Mouse (Mus musculus): ENCODE measurements around the gene Samhd1. TPM values are rescaled to one million over a fixed set of nuclear protein-coding genes. Genes with fewer than 3 reads are reported as not detected.

The Samhd1 gene
- polyA plus RNA-seq, 1 experiment from 2014 or later = 14.9 TPM

- H3K9me3 ChIP-seq (ENCODE audit: control insufficient read depth, low read length) = no peaks in the 10 kb centered on the region
- H3K36me3 ChIP-seq (ENCODE audit: control insufficient read depth, insufficient read depth, low read length) = no peaks in the 10 kb centered on the region
- no peak overlapping the region for H3K9ac ChIP-seq (replicated peaks; ENCODE audit: low read depth, low read length)
- H3K27me3 ChIP-seq (ENCODE audit: control insufficient read depth, insufficient read depth, low read length) = no peaks in the 10 kb centered on the region
- 74% methylated on average over 3 of the region's 3 CpGs for WGBS
- no peak for ATAC-seq (ENCODE audit: low read depth)
- no peak overlapping the region for H3K27ac ChIP-seq (ENCODE audit: low read depth, low read length)
- no peak overlapping the region for H3K4me2 ChIP-seq (ENCODE audit: low read depth, low read length)
- no peaks in the 10 kb centered on the region for H3K4me1 ChIP-seq (ENCODE audit: control insufficient read depth, insufficient read depth, low read length)
- no peak overlapping the region for H3K4me3 ChIP-seq (ENCODE audit: low read depth, low read length)
Measured at GRCm38 (mm10) chr2:157119075-157119474, 16.0 kb downstream of the Samhd1 start.

- Histone ChIP-seq H3K4me2 (ENCODE audit: low read depth, low read length) (no peak overlapping the region), H3K27me3 (ENCODE audit: control insufficient read depth, insufficient read depth, low read length) (no peaks in the 10 kb centered on the region), H3K4me1 (ENCODE audit: control insufficient read depth, insufficient read depth, low read length) (no peaks in the 10 kb centered on the region), H3K36me3 (ENCODE audit: control insufficient read depth, insufficient read depth, low read length) (no peaks in the 10 kb centered on the region), H3K9me3 (ENCODE audit: control insufficient read depth, low read length) (no peaks in the 10 kb centered on the region), H3K9ac (replicated peaks; ENCODE audit: low read depth, low read length) (no peak overlapping the region), H3K27ac (ENCODE audit: low read depth, low read length) (no peak overlapping the region), H3K4me3 (ENCODE audit: low read depth, low read length) (no peak overlapping the region)
- WGBS = 90% methylated on average over 4 of the region's 4 CpGs
- ATAC-seq (ENCODE audit: low read depth) = no peak
Measured at GRCm38 (mm10) chr2:157118556-157118955, 16.5 kb downstream of the Samhd1 start.

GRCm38 (mm10) chr2:157116964-157117363, 18.1 kb downstream of the Samhd1 start:
- Histone ChIP-seq H3K27me3 (ENCODE audit: control insufficient read depth, insufficient read depth, low read length) (no peaks in the 10 kb centered on the region), H3K9ac (replicated peaks; ENCODE audit: low read depth, low read length) (no peak overlapping the region), H3K9me3 (ENCODE audit: control insufficient read depth, low read length) (no peaks in the 10 kb centered on the region), H3K36me3 (ENCODE audit: control insufficient read depth, insufficient read depth, low read length) (no peaks in the 10 kb centered on the region), H3K4me1 (ENCODE audit: control insufficient read depth, insufficient read depth, low read length) (no peaks in the 10 kb centered on the region), H3K27ac (ENCODE audit: low read depth, low read length) (no peak overlapping the region), H3K4me3 (ENCODE audit: low read depth, low read length) (no peak overlapping the region), H3K4me2 (ENCODE audit: low read depth, low read length) (no peak overlapping the region)
- WGBS = 20% methylated on average over 3 of the region's 3 CpGs
- no peak for ATAC-seq (ENCODE audit: low read depth)

- 86% methylated on average over 4 of the region's 4 CpGs for WGBS
- Histone ChIP-seq H3K27ac (ENCODE audit: low read depth, low read length) (no peak overlapping the region), H3K36me3 (ENCODE audit: control insufficient read depth, insufficient read depth, low read length) (no peaks in the 10 kb centered on the region), H3K4me3 (ENCODE audit: low read depth, low read length) (no peak overlapping the region), H3K4me1 (ENCODE audit: control insufficient read depth, insufficient read depth, low read length) (no peaks in the 10 kb centered on the region), H3K9me3 (ENCODE audit: control insufficient read depth, low read length) (no peaks in the 10 kb centered on the region), H3K9ac (replicated peaks; ENCODE audit: low read depth, low read length) (no peak overlapping the region), H3K4me2 (ENCODE audit: low read depth, low read length) (no peak overlapping the region), H3K27me3 (ENCODE audit: control insufficient read depth, insufficient read depth, low read length) (no peaks in the 10 kb centered on the region)
- no peak for ATAC-seq (ENCODE audit: low read depth)
Measured at GRCm38 (mm10) chr2:157108236-157108635, 26.8 kb downstream of the Samhd1 start.

GRCm38 (mm10) chr2:157104454-157104853, 30.6 kb downstream of the Samhd1 start:
- no peak overlapping the region for H3K9ac ChIP-seq (replicated peaks; ENCODE audit: low read depth, low read length)
- no peak overlapping the region for H3K4me2 ChIP-seq (ENCODE audit: low read depth, low read length)
- peaks cover 5% of the 10 kb centered on the region; the same call in 1 of the 2 replicates for H3K36me3 ChIP-seq (ENCODE audit: control insufficient read depth, insufficient read depth, low read length)
- H3K27ac ChIP-seq (ENCODE audit: low read depth, low read length) = no peak overlapping the region
- H3K4me1 ChIP-seq (ENCODE audit: control insufficient read depth, insufficient read depth, low read length) = no peaks in the 10 kb centered on the region
- no peaks in the 10 kb centered on the region for H3K27me3 ChIP-seq (ENCODE audit: control insufficient read depth, insufficient read depth, low read length)
- ATAC-seq (ENCODE audit: low read depth) = no peak
- 77% methylated on average over 8 of the region's 8 CpGs for WGBS
- no peaks in the 10 kb centered on the region for H3K9me3 ChIP-seq (ENCODE audit: control insufficient read depth, low read length)
- no peak overlapping the region for H3K4me3 ChIP-seq (ENCODE audit: low read depth, low read length)

- Histone ChIP-seq H3K4me1 (ENCODE audit: control insufficient read depth, insufficient read depth, low read length) (no peaks in the 10 kb centered on the region), H3K4me3 (ENCODE audit: low read depth, low read length) (no peak overlapping the region), H3K9me3 (ENCODE audit: control insufficient read depth, low read length) (no peaks in the 10 kb centered on the region), H3K27ac (ENCODE audit: low read depth, low read length) (no peak overlapping the region), H3K36me3 (ENCODE audit: control insufficient read depth, insufficient read depth, low read length) (peaks cover 5% of the 10 kb centered on the region; the same call in 1 of the 2 replicates), H3K9ac (replicated peaks; ENCODE audit: low read depth, low read length) (no peak overlapping the region), H3K4me2 (ENCODE audit: low read depth, low read length) (no peak overlapping the region), H3K27me3 (ENCODE audit: control insufficient read depth, insufficient read depth, low read length) (no peaks in the 10 kb centered on the region)
- no peak for ATAC-seq (ENCODE audit: low read depth)
- 45% methylated on average over 2 of the region's 2 CpGs for WGBS
Measured at GRCm38 (mm10) chr2:157102256-157102655, 32.8 kb downstream of the Samhd1 start.

- no peak for ATAC-seq (ENCODE audit: low read depth)
- Histone ChIP-seq H3K36me3 (ENCODE audit: control insufficient read depth, insufficient read depth, low read length) (peaks cover 5% of the 10 kb centered on the region; the same call in 1 of the 2 replicates), H3K27ac (ENCODE audit: low read depth, low read length) (no peak overlapping the region), H3K9me3 (ENCODE audit: control insufficient read depth, low read length) (no peaks in the 10 kb centered on the region), H3K4me3 (ENCODE audit: low read depth, low read length) (no peak overlapping the region), H3K27me3 (ENCODE audit: control insufficient read depth, insufficient read depth, low read length) (no peaks in the 10 kb centered on the region), H3K4me2 (ENCODE audit: low read depth, low read length) (no peak overlapping the region), H3K4me1 (ENCODE audit: control insufficient read depth, insufficient read depth, low read length) (no peaks in the 10 kb centered on the region), H3K9ac (replicated peaks; ENCODE audit: low read depth, low read length) (no peak overlapping the region)
- WGBS = 96% methylated on average over 9 of the region's 9 CpGs
Measured at GRCm38 (mm10) chr2:157101650-157102049, 33.4 kb downstream of the Samhd1 start.

- ATAC-seq (ENCODE audit: low read depth) = no peak
- H3K27ac ChIP-seq (ENCODE audit: low read depth, low read length) = no peak overlapping the region
- no peak overlapping the region for H3K4me3 ChIP-seq (ENCODE audit: low read depth, low read length)
- 84% methylated on average over 12 of the region's 12 CpGs for WGBS
- H3K36me3 ChIP-seq (ENCODE audit: control insufficient read depth, insufficient read depth, low read length) = peaks cover 5% of the 10 kb centered on the region; the same call in 1 of the 2 replicates
- no peak overlapping the region for H3K4me2 ChIP-seq (ENCODE audit: low read depth, low read length)
- H3K9me3 ChIP-seq (ENCODE audit: control insufficient read depth, low read length) = no peaks in the 10 kb centered on the region
- no peak overlapping the region for H3K9ac ChIP-seq (replicated peaks; ENCODE audit: low read depth, low read length)
- no peaks in the 10 kb centered on the region for H3K4me1 ChIP-seq (ENCODE audit: control insufficient read depth, insufficient read depth, low read length)
- no peaks in the 10 kb centered on the region for H3K27me3 ChIP-seq (ENCODE audit: control insufficient read depth, insufficient read depth, low read length)
Measured at GRCm38 (mm10) chr2:157100319-157100605, 34.8 kb downstream of the Samhd1 start.

GRCm38 (mm10) chr2:157099532-157100318, 35.3 kb downstream of the Samhd1 start:
- H3K27me3 ChIP-seq (ENCODE audit: control insufficient read depth, insufficient read depth, low read length) = no peaks in the 10 kb centered on the region
- WGBS = 86% methylated on average over 12 of the region's 12 CpGs
- H3K27ac ChIP-seq (ENCODE audit: low read depth, low read length) = no peak overlapping the region
- no peaks in the 10 kb centered on the region for H3K9me3 ChIP-seq (ENCODE audit: control insufficient read depth, low read length)
- peaks cover 5% of the 10 kb centered on the region; the same call in 1 of the 2 replicates for H3K36me3 ChIP-seq (ENCODE audit: control insufficient read depth, insufficient read depth, low read length)
- no peak overlapping the region for H3K9ac ChIP-seq (replicated peaks; ENCODE audit: low read depth, low read length)
- no peak overlapping the region for H3K4me3 ChIP-seq (ENCODE audit: low read depth, low read length)
- no peaks in the 10 kb centered on the region for H3K4me1 ChIP-seq (ENCODE audit: control insufficient read depth, insufficient read depth, low read length)
- no peak for ATAC-seq (ENCODE audit: low read depth)
- H3K4me2 ChIP-seq (ENCODE audit: low read depth, low read length) = no peak overlapping the region
